In genomic region chr1:134283108-134283507, GRCm38 (mm10) we compare ENCODE assay signal across 21 mouse cellular contexts. TPM values are rescaled to one million over a fixed set of nuclear protein-coding genes. Genes with fewer than 3 reads are reported as not detected.
DNase-seq lines count a peak whose midpoint lies in the region; ATAC-seq and TF ChIP-seq lines count a peak whose summit lies in the region.
"Had no signal": no experiment of that assay in that cellular context is flagged by ENCODE, and none has a peak within 500 bp of the region (broad histone marks: within the 10 kb centered on the region; RNA-seq: fewer than 3 reads in every experiment).

No protein-coding gene starts in this region.

- ATAC-seq in intestine, embryonic 15.5 days: no peak
- ATAC-seq: forebrain, embryonic 15.5 days; hindbrain, embryonic 16.5 days had no signal

- DNase-seq in layer of hippocampus, adult 2 months (ENCODE audit: low spot score in 2 of 2): no peak
- DNase-seq in layer of hippocampus, postnatal 10 days (ENCODE audit: low spot score in 2 of 2): no peak
- DNase-seq in adipocyte (ENCODE audit: low spot score): peak; percentile 63
- DNase-seq in lung, postnatal 25 days (ENCODE audit: low spot score): peak; percentile 28
- no peak for DNase-seq in cerebellum, adult 11-12 months
- DNase-seq in gastrocnemius, postnatal 25 days: no peak
- DNase-seq: adrenal gland, adult 8-10 months; B cell, adult 2 months; cerebellum, adult 11 months; cerebellum, adult 9-10 months; cerebellum, postnatal 25 days; heart, adult 18-20 months; heart, postnatal 10 days; heart, postnatal 4 days had no signal

- H3K36me3 ChIP-seq in intestine, embryonic 15.5 days: no peaks in the 10 kb centered on the region
- H3K36me3 ChIP-seq: embryonic facial prominence, embryonic 12.5 days; forebrain, embryonic 15.5 days; heart, embryonic 10.5 days; hindbrain, embryonic 12.5 days had no signal

- no peaks in the 10 kb centered on the region for H3K9me3 ChIP-seq in intestine, embryonic 15.5 days
- H3K9me3 ChIP-seq: embryonic facial prominence, embryonic 12.5 days; forebrain, embryonic 15.5 days; heart, embryonic 10.5 days; hindbrain, embryonic 12.5 days had no signal

- H3K27me3 ChIP-seq in intestine, embryonic 15.5 days (replicated peaks): no peaks in the 10 kb centered on the region
- H3K27me3 ChIP-seq: forebrain, embryonic 15.5 days; hindbrain, embryonic 12.5 days had no signal

- H3K27ac ChIP-seq in layer of hippocampus, adult 2 months: peak overlapping the region; percentile 36; the same call in 1 of the 2 replicates
- no peak overlapping the region for H3K27ac ChIP-seq in intestine, embryonic 15.5 days
- H3K27ac ChIP-seq: embryonic facial prominence, embryonic 12.5 days; forebrain, embryonic 15.5 days; heart, embryonic 10.5 days; hindbrain, embryonic 12.5 days had no signal

- H3K4me2 ChIP-seq in intestine, embryonic 15.5 days (replicated peaks): no peak overlapping the region
- H3K4me2 ChIP-seq: embryonic facial prominence, embryonic 12.5 days; forebrain, embryonic 15.5 days; hindbrain, embryonic 12.5 days had no signal

- no peak overlapping the region for H3K4me3 ChIP-seq in layer of hippocampus, adult 2 months
- no peak overlapping the region for H3K4me3 ChIP-seq in intestine, embryonic 15.5 days (replicated peaks)
- H3K4me3 ChIP-seq: embryonic facial prominence, embryonic 12.5 days; forebrain, embryonic 15.5 days; heart, embryonic 10.5 days; hindbrain, embryonic 12.5 days had no signal

- H3K9ac ChIP-seq in intestine, embryonic 15.5 days: no peak overlapping the region
- H3K9ac ChIP-seq: embryonic facial prominence, embryonic 12.5 days; forebrain, embryonic 15.5 days; hindbrain, embryonic 12.5 days had no signal

- no peaks in the 10 kb centered on the region for H3K4me1 ChIP-seq in intestine, embryonic 15.5 days (replicated peaks)
- H3K4me1 ChIP-seq: forebrain, embryonic 15.5 days; hindbrain, embryonic 12.5 days had no signal

- 61% methylated on average over 1 of the region's 1 CpGs for WGBS in intestine, embryonic 15.5 days

- TF ChIP-seq CTCF in layer of hippocampus, adult 2 months (conservative IDR thresholded peaks at IDR 0.05): no peak

RNA-seq across cellular contexts. Expression of gene Myog, which starts 6.7 kb away (rescaled TPM):
- total RNA-seq in layer of hippocampus, adult 2 months (2021): not detected
- not detected for total RNA-seq in layer of hippocampus, postnatal 10 days (2021)
- polyA plus RNA-seq in intestine, embryonic 15.5 days (2015; fragmentation: Nextera tagmentation; extraction: Ambion mirVana): 0.54 and 1.1 TPM in 2 replicates
- 10 to 100 TPM; 16.2 to 26.0 TPM for total RNA-seq in gastrocnemius, postnatal 25 days (2021)
- total RNA-seq: adrenal gland, adult 8-10 months; heart, adult 18-20 months; heart, postnatal 10 days had no signal
- polyA plus RNA-seq: forebrain, embryonic 11.5 days; hindbrain, embryonic 16.5 days had no signal

RNA-seq across cellular contexts. Expression of gene Adora1, which starts 47.9 kb away (rescaled TPM):
- total RNA-seq in layer of hippocampus, adult 2 months (2021): 100 to 1,000 TPM; 202 to 221 TPM
- total RNA-seq in layer of hippocampus, postnatal 10 days (2021): 100 to 1,000 TPM; 162 to 169 TPM
- polyA plus RNA-seq in intestine, embryonic 15.5 days (2015; fragmentation: Nextera tagmentation; extraction: Ambion mirVana): 4.0 and 8.3 TPM in 2 replicates
- 1 to 10 TPM in 1 of 2 experiments, under 1 TPM in 1; 0.49 to 2.7 TPM for total RNA-seq in gastrocnemius, postnatal 25 days (2021)

RNA-seq across cellular contexts. Expression of gene Ppfia4, which starts 49.6 kb away (rescaled TPM):
- 10 to 100 TPM; 71.9 to 79.7 TPM for total RNA-seq in layer of hippocampus, adult 2 months (2021)
- 10 to 100 TPM; 84.9 to 97.0 TPM for total RNA-seq in layer of hippocampus, postnatal 10 days (2021)
- 3.9 and 4.4 TPM in 2 replicates for polyA plus RNA-seq in intestine, embryonic 15.5 days (2015; fragmentation: Nextera tagmentation; extraction: Ambion mirVana)
- 1 to 10 TPM in 1 of 2 experiments, under 1 TPM in 1; 0.97 to 1.0 TPM for total RNA-seq in gastrocnemius, postnatal 25 days (2021)

Comparison
In these comparisons a context has a peak if more than half of its experiments do, and no peak if none do; other contexts are left out.
1. DNase-seq: peak in adipocyte (single experiment) and lung, postnatal 25 days (single experiment); none in layer of hippocampus, adult 2 months (0 of 2), layer of hippocampus, postnatal 10 days (0 of 2), cerebellum, adult 11-12 months (single experiment) and gastrocnemius, postnatal 25 days (single experiment).
2. RNA of gene Myog, which starts 6.7 kb away (total RNA-seq): 16.2 to 26.0 TPM in gastrocnemius, postnatal 25 days; not detected in layer of hippocampus, adult 2 months and not detected in layer of hippocampus, postnatal 10 days; every median in the first group is over 10 times any median in the second.
3. RNA of gene Adora1, which starts 47.9 kb away (total RNA-seq): 202 to 221 TPM in layer of hippocampus, adult 2 months and 162 to 169 TPM in layer of hippocampus, postnatal 10 days; 0.49 to 2.7 TPM in gastrocnemius, postnatal 25 days; every median in the first group is over 10 times any median in the second.
4. RNA of gene Ppfia4, which starts 49.6 kb away (total RNA-seq): 84.9 to 97.0 TPM in layer of hippocampus, postnatal 10 days and 71.9 to 79.7 TPM in layer of hippocampus, adult 2 months; 0.97 to 1.0 TPM in gastrocnemius, postnatal 25 days; every median in the first group is over 10 times any median in the second.